Mouse (Mus musculus) gastrocnemius, postnatal 36 days (tissue): ENCODE results near the gene Zfhx3. TPM values are rescaled to one million over a fixed set of nuclear protein-coding genes. Genes with fewer than 3 reads are reported as not detected.
"Not testable (repeated sequence)": the region's sequence is repeated elsewhere in the genome, so short reads cannot be mapped to it uniquely, and the experiment has no call there.

Experiments used
- DNase-seq, 2 experiments: peaks; one replicate each; pipeline ENCODE4 v3.0.0; 2022
- intact Hi-C: fragments of 180-260 bp; cut with DNase I; formaldehyde crosslinking; loops from one replicate; pipeline ENCODE4 v1.15.1; 2025
- long read RNA-seq, 2 experiments: library from polyadenylated mRNA; stranded (forward); transcript quantifications; one replicate each; pipeline ENCODE4 v2.0.0; 2021
- total RNA-seq, 2 experiments: library from RNA; stranded (reverse); gene quantifications; 2 replicates each; pipeline ENCODE4 v1.2.3; 2021

Gene Zfhx3
- total RNA-seq, result 10 to 100 TPM; 12.7 to 13.4 TPM
- long read RNA-seq, experiment 1, partial matches to known transcripts, result 0 of 8 reads
- long read RNA-seq, experiment 1, other reads (novel, unspliced or antisense), result 8 of 8 reads
- long read RNA-seq, experiment 2, partial matches to known transcripts, result 0 of 6 reads
- long read RNA-seq, experiment 2, other reads (novel, unspliced or antisense), result 6 of 6 reads

- no peak for DNase-seq
- intact Hi-C loops, result no loop called here
These were observed at the start of gene Zfhx3 for GRCm38 (mm10) chr8:107941922-107942694. Gene Zfhx3, plus strand, starts transcription at chr8:107942644.

- intact Hi-C loops, result no loop called here
- DNase-seq, result no peak
These were observed 23.5 kb upstream of the Zfhx3 start for GRCm38 (mm10) chr8:107918984-107919383.

- no peak for DNase-seq
- intact Hi-C loops, result no loop called here
These were observed 16.3 kb upstream of the Zfhx3 start for GRCm38 (mm10) chr8:107926149-107926548.

GRCm38 (mm10) chr8:107936725-107937124 lies 5.7 kb upstream of the Zfhx3 start:
- intact Hi-C loops, result no loop called here
- no peak for DNase-seq

GRCm38 (mm10) chr8:107938231-107938630 lies 4.2 kb upstream of the Zfhx3 start:
- DNase-seq, intact Hi-C loops: not testable (repeated sequence)

- no peak for DNase-seq
- intact Hi-C loops, result no loop called here
These were observed 2.3 kb upstream of the Zfhx3 start for GRCm38 (mm10) chr8:107940181-107940580.

- no peak for DNase-seq
- intact Hi-C loops, result no loop called here
These were observed 487 bp downstream of the Zfhx3 start for GRCm38 (mm10) chr8:107942752-107943510.

GRCm38 (mm10) chr8:107943550-107944348 lies 1.3 kb downstream of the Zfhx3 start:
- DNase-seq, result no peak
- intact Hi-C loops, result no loop called here

- intact Hi-C loops, result no loop called here
These were observed 2.5 kb downstream of the Zfhx3 start for GRCm38 (mm10) chr8:107944676-107945600.

GRCm38 (mm10) chr8:107946888-107947287 lies 4.4 kb downstream of the Zfhx3 start:
- DNase-seq, result no peak
- intact Hi-C loops, result no loop called here

More at GRCm38 (mm10) chr8:107944676-107945600, 2.5 kb downstream of the Zfhx3 start:
- no peak for DNase-seq

GRCm38 (mm10) chr8:107955887-107956286 lies 13.4 kb downstream of the Zfhx3 start:
- intact Hi-C loops, result no loop called here
- DNase-seq, result no peak

- intact Hi-C loops, result no loop called here
- no peak for DNase-seq
These were observed 15.1 kb downstream of the Zfhx3 start for GRCm38 (mm10) chr8:107957566-107957965.

GRCm38 (mm10) chr8:107960466-107960865 lies 18.0 kb downstream of the Zfhx3 start:
- intact Hi-C loops, result no loop called here
- no peak for DNase-seq

GRCm38 (mm10) chr8:107960878-107961277 lies 18.4 kb downstream of the Zfhx3 start:
- intact Hi-C loops, result no loop called here
- DNase-seq, result no peak

GRCm38 (mm10) chr8:107972198-107972597 lies 29.8 kb downstream of the Zfhx3 start:
- DNase-seq, result no peak
- intact Hi-C loops, result no loop called here

- DNase-seq, result no peak
- intact Hi-C loops, result no loop called here
These were observed 32.0 kb downstream of the Zfhx3 start for GRCm38 (mm10) chr8:107974451-107974850.

- no peak for DNase-seq
- intact Hi-C loops, result no loop called here
These were observed 35.8 kb downstream of the Zfhx3 start for GRCm38 (mm10) chr8:107978247-107978646.

GRCm38 (mm10) chr8:107980618-107981017 lies 38.2 kb downstream of the Zfhx3 start:
- no peak for DNase-seq
- intact Hi-C loops, result no loop called here

- intact Hi-C loops, result no loop called here
- DNase-seq, result no peak
These were observed 44.2 kb downstream of the Zfhx3 start for GRCm38 (mm10) chr8:107986629-107987028.
